Mouse (Mus musculus) large intestine, adult 2 months (tissue): ENCODE data around the gene D10Wsu102e. TPM values are rescaled to one million over a fixed set of nuclear protein-coding genes. Genes with fewer than 3 reads are reported as not detected.
"Not testable (repeated sequence)": the region's sequence is repeated elsewhere in the genome, so short reads cannot be mapped to it uniquely, and the experiment has no call there.

ENCODE experiments used
- DNase-seq: peaks from one replicate; pipeline ENCODE4 v3.0.0-alpha.2; 2012; ENCODE audit warnings: low read depth, low spot score
- WGBS: fragments of 180-500 bp; shearing (Covaris S2); methylation state at CpG from one replicate; pipeline ENCODE4 v1.1.7; 2018; 5-methylcytosine and 5-hydroxymethylcytosine counted together
- polyA plus RNA-seq: library from polyadenylated mRNA; depleted of rRNA; stranded (reverse); fragments of >200 nt; gene quantifications from 2 replicates; pipeline ENCODE4 v1.2.3, GENCODE M21; 2012; rRNA removed

The D10Wsu102e gene
- polyA plus RNA-seq, 1 experiment, result 0.22 TPM

- 80% methylated on average over 4 of the region's 4 CpGs for WGBS
- no peak for DNase-seq
Measured at GRCm38 (mm10) chr10:83520990-83521389, 161.0 kb downstream of the D10Wsu102e start.

- DNase-seq, result not testable (repeated sequence)
Measured at GRCm38 (mm10) chr10:83524238-83524637, 164.2 kb downstream of the D10Wsu102e start.

- DNase-seq, result no peak
- 83% methylated on average over 6 of the region's 6 CpGs for WGBS
Measured at GRCm38 (mm10) chr10:83530384-83530967, 170.5 kb downstream of the D10Wsu102e start.

- WGBS, result 1% methylated on average over 27 of the region's 27 CpGs
- DNase-seq, result no peak
Measured at GRCm38 (mm10) chr10:83533258-83533909, 173.4 kb downstream of the D10Wsu102e start.

- WGBS, result 1% methylated on average over 21 of the region's 21 CpGs
- DNase-seq, result peak; percentile 40
Measured at GRCm38 (mm10) chr10:83533910-83534283, 173.9 kb downstream of the D10Wsu102e start, which contains the start of gene Aldh1l2. TSS of gene Aldh1l2 (minus strand) at chr10:83534140.

- WGBS, result 15% methylated on average over 1 of the region's 1 CpGs
- DNase-seq, result no peak
Measured at GRCm38 (mm10) chr10:83536436-83536835, 176.4 kb downstream of the D10Wsu102e start.

Other genes with a start within 250 kb of the D10Wsu102e start
- 8.1 and 16.5 TPM in 2 replicates for gene Slc41a2, start 22.3 kb upstream of the D10Wsu102e start, polyA plus RNA-seq
- gene Aldh1l2, start 173.9 kb downstream of the D10Wsu102e start, polyA plus RNA-seq, result 0.49 and 0.50 TPM in 2 replicates
- 2.0 and 2.3 TPM in 2 replicates for gene Washc4, start 183.5 kb downstream of the D10Wsu102e start, polyA plus RNA-seq